Mouse (Mus musculus) midbrain, embryonic 12.5 days (tissue): Measurements from ENCODE around the gene Cnn2. TPM values are rescaled to one million over a fixed set of nuclear protein-coding genes. Genes with fewer than 3 reads are reported as not detected.

Source experiments
- ATAC-seq: fragments of 200-750 bp; cut with Nextera tagmentation; 2 replicates; pipeline ENCODE4 v1.8.0; 2017; ENCODE audit warnings: low read depth, moderate TSS enrichment, moderate library complexity; ENCODE audit not compliant: low FRiP score
- H3K27ac ChIP-seq: fragments of 300-500 bp; sonication (generic); replicated peaks from 2 replicates; pipeline ENCODE4 v1.5.1; 2016; ENCODE audit warnings: mild to moderate bottlenecking
- H3K27me3 ChIP-seq: fragments of 300-500 bp; sonication (generic); 2 replicates; pipeline ENCODE4 v1.6.1; 2016; ENCODE audit warnings: mild to moderate bottlenecking
- H3K36me3 ChIP-seq: fragments of 300-500 bp; sonication (generic); 2 replicates; pipeline ENCODE4 v1.6.1; 2016
- H3K4me1 ChIP-seq: fragments of 300-500 bp; sonication (generic); 2 replicates; pipeline ENCODE4 v1.6.1; 2016
- H3K4me2 ChIP-seq: fragments of 300-500 bp; sonication (generic); replicated peaks from 2 replicates; pipeline ENCODE4 v1.6.1; 2016; ENCODE audit warnings: mild to moderate bottlenecking, moderate library complexity
- H3K4me3 ChIP-seq: fragments of 300-500 bp; sonication (generic); 2 replicates; pipeline ENCODE4 v1.5.1; 2016; ENCODE audit warnings: mild to moderate bottlenecking
- H3K9ac ChIP-seq: fragments of 300-500 bp; sonication (generic); replicated peaks from 2 replicates; pipeline ENCODE4 v1.6.1; 2016; ENCODE audit warnings: mild to moderate bottlenecking, moderate library complexity
- H3K9me3 ChIP-seq: fragments of 300-500 bp; sonication (generic); 2 replicates; pipeline ENCODE4 v1.6.1; 2016; ENCODE audit warnings: mild to moderate bottlenecking
- WGBS: fragments of 180-500 bp; shearing (Covaris S2); methylation state at CpG from one replicate; pipeline ENCODE4 v1.1.7; 2016; 5-methylcytosine and 5-hydroxymethylcytosine counted together
- polyA plus RNA-seq: library from polyadenylated mRNA; unstranded; fragments of >200 nt; fragmentation: Nextera tagmentation; extraction: Ambion mirVana; gene quantifications from 2 replicates; pipeline ENCODE4 v1.2.1, GENCODE M21; 2016

Cnn2 gene
- polyA plus RNA-seq, 1 experiment from 2014 or later: 168 TPM

DNA sequence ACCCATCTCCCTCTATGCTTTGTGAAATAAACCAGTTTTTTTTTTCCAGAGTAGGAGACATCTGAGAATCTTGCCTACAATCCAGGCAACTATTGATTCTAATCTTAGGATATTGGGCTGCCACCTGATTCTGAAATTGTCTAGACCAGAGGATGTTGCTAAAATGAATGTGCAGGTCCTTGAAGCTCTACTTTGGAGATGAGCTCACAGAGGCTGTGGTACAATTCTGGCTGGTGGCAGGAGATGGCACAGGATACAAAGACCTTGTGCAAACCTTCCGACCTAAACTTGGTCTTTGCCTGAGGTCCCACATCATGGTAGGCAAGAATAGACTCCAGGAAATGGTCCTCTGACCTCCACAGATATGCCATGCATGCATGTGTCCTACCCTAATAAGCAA is 7.3 kb downstream of the Cnn2 start:
- no peak overlapping the region for H3K27ac ChIP-seq
- ATAC-seq: no peak

DNA sequence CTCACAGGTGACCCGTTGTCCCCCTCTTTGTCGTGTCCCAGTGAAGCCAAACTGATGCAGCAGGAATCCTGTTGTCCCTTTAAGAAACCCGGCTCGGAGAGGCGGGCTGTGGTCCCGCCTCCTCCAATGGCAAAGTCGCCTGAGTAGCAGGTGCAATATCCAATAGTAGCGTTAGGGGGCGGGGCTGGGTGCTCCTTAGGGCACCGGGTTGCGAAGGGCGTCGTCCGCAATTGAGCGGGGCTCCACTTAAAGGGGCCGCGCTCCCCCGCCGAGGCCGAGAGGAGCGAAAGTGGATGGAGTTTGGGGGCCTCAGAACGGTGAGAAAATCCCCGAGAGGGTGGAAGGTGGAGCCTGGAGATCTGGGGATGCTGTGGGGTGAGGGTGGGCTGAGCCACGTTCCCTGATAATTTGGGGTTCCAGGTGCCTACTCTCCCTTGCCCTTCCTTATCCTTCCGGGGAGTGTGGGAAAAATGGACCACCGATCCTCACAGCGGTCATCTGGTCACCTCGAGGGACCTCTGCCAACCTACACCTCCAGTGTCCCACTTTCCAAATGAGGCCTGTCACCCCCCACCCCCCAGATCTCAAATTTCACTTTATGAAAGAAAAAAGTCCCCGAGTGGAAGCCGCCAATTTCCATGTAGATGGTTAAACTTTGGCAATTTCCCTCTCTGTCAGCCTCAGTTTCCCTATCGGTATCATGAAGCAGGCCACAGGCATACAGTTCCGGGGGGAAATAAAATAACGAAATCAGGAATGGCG is 8.1 kb downstream of the Cnn2 start, which contains the start of gene Abca7:
TSS of gene Abca7 (plus strand) at position 223 of the 762 bp plus-strand sequence.
- Histone ChIP-seq H3K36me3 (no peaks in the 10 kb centered on the region), H3K4me3 (peak within 1 kb of the TSS; percentile 50), H3K27me3 (peaks cover 32% of the 10 kb centered on the region), H3K4me1 (peaks cover 17% of the 10 kb centered on the region), H3K4me2 (peak within 1 kb of the TSS; percentile 79), H3K9ac (peak within 1 kb of the TSS; percentile 50), H3K9me3 (0 out of 2 replicates have a peak, but pooled peaks cover 4% of the 10 kb centered on the region), H3K27ac (peak within 1 kb of the TSS; percentile 66)
- WGBS: under 1% methylated on average over 34 of the region's 34 CpGs
- peak; percentile 81 for ATAC-seq

More for the DNA sequence above, 7.3 kb downstream of the Cnn2 start:
- no peak overlapping the region for H3K4me2 ChIP-seq
- 95% methylated on average over 1 of the region's 1 CpGs for WGBS
- H3K27me3 ChIP-seq: peaks cover 31% of the 10 kb centered on the region
- H3K36me3 ChIP-seq: no peaks in the 10 kb centered on the region
- H3K4me1 ChIP-seq: peaks cover 17% of the 10 kb centered on the region
- H3K9me3 ChIP-seq: 0 out of 2 replicates have a peak, but pooled peaks cover 4% of the 10 kb centered on the region
- no peak overlapping the region for H3K9ac ChIP-seq
- no peak overlapping the region for H3K4me3 ChIP-seq

GRCm38 (mm10) chr10:79997034-79997760 is 8.8 kb downstream of the Cnn2 start:
- under 1% methylated on average over 35 of the region's 35 CpGs for WGBS
- Histone ChIP-seq H3K9ac (peak overlapping the region; percentile 62), H3K4me1 (peaks cover 17% of the 10 kb centered on the region), H3K4me3 (peak overlapping the region; percentile 50), H3K27me3 (peaks cover 39% of the 10 kb centered on the region), H3K9me3 (no peaks in the 10 kb centered on the region), H3K4me2 (peak overlapping the region; percentile 79), H3K27ac (peak overlapping the region; percentile 66), H3K36me3 (no peaks in the 10 kb centered on the region)
- peak; percentile 72 for ATAC-seq

- H3K27ac ChIP-seq: peak overlapping the region; percentile 66
- peak overlapping the region; percentile 79 for H3K4me2 ChIP-seq
- ATAC-seq: peak; percentile 31; the same call in 1 of the 2 replicates
- WGBS: 2% methylated on average over 15 of the region's 15 CpGs
- no peaks in the 10 kb centered on the region for H3K9me3 ChIP-seq
- peak overlapping the region; percentile 62 for H3K9ac ChIP-seq
- H3K4me3 ChIP-seq: peak overlapping the region; percentile 50
- peaks cover 17% of the 10 kb centered on the region for H3K4me1 ChIP-seq
- no peaks in the 10 kb centered on the region for H3K36me3 ChIP-seq
- H3K27me3 ChIP-seq: peaks cover 45% of the 10 kb centered on the region
Observed at GRCm38 (mm10) chr10:79997819-79998218, 9.4 kb downstream of the Cnn2 start.

- Histone ChIP-seq H3K27me3 (peaks cover 67% of the 10 kb centered on the region), H3K4me3 (no peak overlapping the region), H3K27ac (no peak overlapping the region), H3K9me3 (no peaks in the 10 kb centered on the region), H3K36me3 (no peaks in the 10 kb centered on the region), H3K4me2 (no peak overlapping the region), H3K4me1 (peaks cover 13% of the 10 kb centered on the region), H3K9ac (no peak overlapping the region)
- WGBS: 77% methylated on average over 9 of the region's 9 CpGs
- no peak for ATAC-seq
Observed at GRCm38 (mm10) chr10:80001945-80002344, 13.6 kb downstream of the Cnn2 start.

DNA sequence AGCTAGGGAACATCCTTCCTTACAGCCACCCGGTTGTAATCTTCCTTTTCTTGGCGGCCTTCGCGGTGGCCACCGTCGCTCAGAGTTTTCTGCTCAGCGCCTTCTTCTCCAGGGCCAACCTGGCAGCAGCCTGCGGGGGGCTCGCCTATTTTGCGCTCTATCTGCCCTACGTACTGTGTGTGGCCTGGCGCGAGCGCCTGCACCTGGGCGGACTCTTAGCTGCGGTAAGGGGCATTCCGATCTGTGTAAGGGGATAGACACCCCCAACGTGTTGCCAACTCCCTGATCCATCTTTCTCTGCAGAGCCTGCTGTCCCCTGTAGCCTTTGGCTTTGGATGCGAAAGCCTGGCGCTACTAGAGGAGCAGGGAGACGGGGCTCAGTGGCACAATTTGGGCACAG is 14.4 kb downstream of the Cnn2 start:
- H3K9ac ChIP-seq: no peak overlapping the region
- H3K4me3 ChIP-seq: no peak overlapping the region
- H3K36me3 ChIP-seq: no peaks in the 10 kb centered on the region
- ATAC-seq: no peak
- peaks cover 6% of the 10 kb centered on the region for H3K4me1 ChIP-seq
- H3K27me3 ChIP-seq: peaks cover 67% of the 10 kb centered on the region
- 20% methylated on average over 21 of the region's 21 CpGs for WGBS
- no peaks in the 10 kb centered on the region for H3K9me3 ChIP-seq
- no peak overlapping the region for H3K27ac ChIP-seq
- no peak overlapping the region for H3K4me2 ChIP-seq

DNA sequence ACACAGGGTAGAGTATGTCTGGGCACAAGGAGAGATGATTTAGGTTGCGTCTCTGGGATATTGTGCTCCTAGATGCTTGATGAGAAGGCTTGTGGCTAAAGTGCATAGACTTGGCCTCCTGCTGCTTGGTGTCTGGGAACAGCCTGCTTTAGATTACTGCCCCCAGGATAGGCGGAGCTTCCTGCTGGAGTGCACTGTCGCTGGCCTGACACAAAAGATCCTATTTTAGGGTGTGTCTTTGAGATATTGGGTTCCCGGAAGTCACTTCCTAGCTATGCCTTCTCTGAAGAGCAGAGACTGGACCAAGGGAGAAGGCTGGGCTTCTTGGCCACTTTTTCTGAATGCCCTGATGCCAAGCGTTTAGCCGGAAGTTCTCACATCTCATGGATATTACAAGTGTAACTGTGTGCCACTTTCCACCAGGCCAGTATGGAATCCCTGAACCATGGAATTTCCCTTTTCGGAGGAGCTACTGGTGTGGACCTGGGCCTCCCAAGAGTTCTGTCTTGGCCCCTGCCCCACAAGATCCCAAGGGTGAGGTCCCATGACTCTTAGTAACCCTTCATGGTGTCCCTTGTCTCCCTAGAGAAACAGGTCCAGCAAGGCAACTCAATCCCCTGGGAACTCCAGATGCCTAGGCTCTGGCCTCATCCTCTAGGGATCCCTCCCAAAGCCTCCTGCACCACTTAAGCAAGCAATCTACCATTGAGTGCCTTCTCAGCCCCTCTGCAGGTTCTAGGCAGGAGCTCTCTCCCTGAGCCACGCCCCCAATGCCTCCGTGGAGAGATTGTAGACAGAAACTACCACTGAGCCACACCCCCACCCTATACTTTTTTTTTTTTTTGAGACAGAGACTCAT is 15.2 kb downstream of the Cnn2 start:
- Histone ChIP-seq H3K27ac (no peak overlapping the region), H3K4me3 (no peak overlapping the region)
- 61% methylated on average over 9 of the region's 9 CpGs for WGBS

GRCm38 (mm10) chr10:80004233-80004705 is 15.9 kb downstream of the Cnn2 start:
- WGBS: 91% methylated on average over 8 of the region's 8 CpGs
- no peak for ATAC-seq
- Histone ChIP-seq H3K27me3 (peaks cover 54% of the 10 kb centered on the region), H3K4me2 (no peak overlapping the region), H3K9ac (no peak overlapping the region), H3K27ac (no peak overlapping the region), H3K4me1 (no peaks in the 10 kb centered on the region), H3K36me3 (peaks cover 8% of the 10 kb centered on the region; the same call in 1 of the 2 replicates), H3K9me3 (no peaks in the 10 kb centered on the region), H3K4me3 (no peak overlapping the region)

More for the DNA sequence above, 15.2 kb downstream of the Cnn2 start:
- Histone ChIP-seq H3K27me3 (peaks cover 61% of the 10 kb centered on the region), H3K4me2 (no peak overlapping the region), H3K9ac (no peak overlapping the region), H3K9me3 (no peaks in the 10 kb centered on the region), H3K4me1 (no peaks in the 10 kb centered on the region), H3K36me3 (peaks cover 3% of the 10 kb centered on the region; the same call in 1 of the 2 replicates)
- no peak for ATAC-seq

DNA sequence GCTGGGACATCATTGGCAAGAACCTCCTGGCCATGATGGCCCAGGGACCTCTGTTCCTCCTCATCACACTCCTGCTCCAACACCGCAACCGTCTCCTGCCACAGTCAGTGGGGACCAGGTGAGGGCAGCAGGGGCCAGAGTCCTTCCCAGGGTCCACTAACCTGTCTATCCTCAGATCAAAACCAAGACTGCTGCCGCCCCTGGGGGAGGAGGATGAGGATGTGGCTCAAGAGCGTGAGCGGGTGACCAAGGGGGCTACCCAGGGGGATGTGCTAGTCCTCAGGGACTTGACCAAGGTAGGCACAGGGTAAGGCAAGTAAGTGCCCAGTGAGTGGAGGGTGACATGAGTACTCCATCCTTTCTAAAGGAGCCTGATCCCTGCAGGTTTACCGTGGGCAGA is 23.4 kb downstream of the Cnn2 start:
- peaks cover 53% of the 10 kb centered on the region for H3K27me3 ChIP-seq
- ATAC-seq: no peak
- H3K36me3 ChIP-seq: peaks cover 33% of the 10 kb centered on the region
- WGBS: 85% methylated on average over 6 of the region's 6 CpGs
- no peaks in the 10 kb centered on the region for H3K4me1 ChIP-seq
- no peak overlapping the region for H3K27ac ChIP-seq
- no peak overlapping the region for H3K9ac ChIP-seq
- no peak overlapping the region for H3K4me2 ChIP-seq
- H3K4me3 ChIP-seq: no peak overlapping the region
- H3K9me3 ChIP-seq: peaks cover 16% of the 10 kb centered on the region

- peaks cover 31% of the 10 kb centered on the region for H3K36me3 ChIP-seq
- H3K4me2 ChIP-seq: no peak overlapping the region
- no peak overlapping the region for H3K27ac ChIP-seq
- H3K27me3 ChIP-seq: peaks cover 67% of the 10 kb centered on the region
- WGBS: 32% methylated on average over 25 of the region's 25 CpGs
- ATAC-seq: no peak
- no peak overlapping the region for H3K4me3 ChIP-seq
- 0 out of 2 replicates have a peak, but pooled peaks cover under 1% of the 10 kb centered on the region for H3K4me1 ChIP-seq
- no peak overlapping the region for H3K9ac ChIP-seq
- peaks cover 16% of the 10 kb centered on the region for H3K9me3 ChIP-seq
Observed at GRCm38 (mm10) chr10:80013609-80014008, 25.2 kb downstream of the Cnn2 start.

- Histone ChIP-seq H3K4me3 (no peak overlapping the region), H3K4me2 (no peak overlapping the region), H3K36me3 (peaks cover 23% of the 10 kb centered on the region), H3K27me3 (peaks cover 77% of the 10 kb centered on the region), H3K4me1 (peaks cover 10% of the 10 kb centered on the region), H3K27ac (no peak overlapping the region), H3K9me3 (peaks cover 15% of the 10 kb centered on the region), H3K9ac (no peak overlapping the region)
- WGBS: 25% methylated on average over 28 of the region's 28 CpGs
- no peak for ATAC-seq
Observed at GRCm38 (mm10) chr10:80014484-80015290, 26.3 kb downstream of the Cnn2 start.
